Mouse (Mus musculus) neural tube, embryonic 13.5 days (tissue): ENCODE results near the gene Sema3e. TPM values are rescaled to one million over a fixed set of nuclear protein-coding genes. Genes with fewer than 3 reads are reported as not detected.

Source experiments
- ATAC-seq: fragments of 200-750 bp; cut with Nextera tagmentation; 2 replicates; pipeline ENCODE4 v1.8.0; 2017; ENCODE audit warnings: low read depth, mild to moderate bottlenecking, moderate TSS enrichment, moderate library complexity
- H3K27ac ChIP-seq: fragments of 300-500 bp; sonication (generic); replicated peaks from 2 replicates; pipeline ENCODE4 v1.5.1; 2015; ENCODE audit warnings: moderate library complexity, mild to moderate bottlenecking, inconsistent platforms
- H3K27me3 ChIP-seq: fragments of 300-500 bp; sonication (generic); 2 replicates; pipeline ENCODE4 v1.6.1; 2015; ENCODE audit warnings: mild to moderate bottlenecking, inconsistent platforms
- H3K36me3 ChIP-seq: fragments of 300-500 bp; sonication (generic); 2 replicates; pipeline ENCODE4 v1.6.1; 2015; ENCODE audit warnings: mild to moderate bottlenecking, inconsistent platforms
- H3K4me1 ChIP-seq: fragments of 300-500 bp; sonication (generic); replicated peaks from 2 replicates; pipeline ENCODE4 v1.6.1; 2015; ENCODE audit warnings: inconsistent platforms
- H3K4me2 ChIP-seq: fragments of 300-500 bp; sonication (generic); 2 replicates; pipeline ENCODE4 v1.6.1; 2015; ENCODE audit warnings: inconsistent platforms, mild to moderate bottlenecking, moderate library complexity
- H3K4me3 ChIP-seq: fragments of 300-500 bp; sonication (generic); 2 replicates; pipeline ENCODE4 v1.5.1; 2015; ENCODE audit warnings: mild to moderate bottlenecking, inconsistent platforms
- H3K9ac ChIP-seq: fragments of 300-500 bp; sonication (generic); 2 replicates; pipeline ENCODE4 v1.6.1; 2015; ENCODE audit warnings: moderate library complexity, mild to moderate bottlenecking, inconsistent platforms
- H3K9me3 ChIP-seq: fragments of 300-500 bp; sonication (generic); 2 replicates; pipeline ENCODE4 v1.6.1; 2016; ENCODE audit warnings: inconsistent platforms
- WGBS: fragments of 180-500 bp; shearing (Covaris S2); methylation state at CpG from one replicate; pipeline ENCODE4 v1.1.7; 2015; 5-methylcytosine and 5-hydroxymethylcytosine counted together
- polyA plus RNA-seq: library from polyadenylated mRNA; unstranded; fragments of >200 nt; fragmentation: Nextera tagmentation; extraction: Ambion mirVana; gene quantifications from 2 replicates; pipeline ENCODE4 v1.2.1, GENCODE M21; 2015

Sema3e gene
- polyA plus RNA-seq, 1 experiment from 2014 or later = 2.3 TPM

DNA sequence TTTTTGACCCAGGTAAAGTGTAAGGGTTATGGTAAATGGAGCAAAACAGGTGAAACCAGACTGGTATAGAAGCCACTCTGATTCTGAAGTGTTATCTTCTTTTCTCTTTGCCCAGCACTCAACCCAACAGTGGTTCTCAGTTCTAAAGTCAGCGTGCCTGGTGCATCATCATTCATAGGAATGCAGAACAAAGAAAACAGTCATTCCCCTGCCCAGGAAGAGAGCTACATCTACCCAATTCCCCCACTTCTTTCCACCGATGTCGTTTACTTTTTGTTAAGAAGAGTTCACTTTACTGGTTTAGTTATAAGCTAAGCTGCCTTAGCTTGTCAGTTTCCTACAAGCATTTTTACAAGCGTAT lies 65.5 kb downstream of the Sema3e start:
- Histone ChIP-seq H3K4me1 (peaks cover 6% of the 10 kb centered on the region), H3K36me3 (no peaks in the 10 kb centered on the region), H3K27me3 (no peaks in the 10 kb centered on the region), H3K9ac (no peak overlapping the region), H3K9me3 (no peaks in the 10 kb centered on the region), H3K4me3 (no peak overlapping the region), H3K4me2 (no peak overlapping the region), H3K27ac (no peak overlapping the region)
- ATAC-seq = no peak
- WGBS = 73% methylated on average over 4 of the region's 4 CpGs

DNA sequence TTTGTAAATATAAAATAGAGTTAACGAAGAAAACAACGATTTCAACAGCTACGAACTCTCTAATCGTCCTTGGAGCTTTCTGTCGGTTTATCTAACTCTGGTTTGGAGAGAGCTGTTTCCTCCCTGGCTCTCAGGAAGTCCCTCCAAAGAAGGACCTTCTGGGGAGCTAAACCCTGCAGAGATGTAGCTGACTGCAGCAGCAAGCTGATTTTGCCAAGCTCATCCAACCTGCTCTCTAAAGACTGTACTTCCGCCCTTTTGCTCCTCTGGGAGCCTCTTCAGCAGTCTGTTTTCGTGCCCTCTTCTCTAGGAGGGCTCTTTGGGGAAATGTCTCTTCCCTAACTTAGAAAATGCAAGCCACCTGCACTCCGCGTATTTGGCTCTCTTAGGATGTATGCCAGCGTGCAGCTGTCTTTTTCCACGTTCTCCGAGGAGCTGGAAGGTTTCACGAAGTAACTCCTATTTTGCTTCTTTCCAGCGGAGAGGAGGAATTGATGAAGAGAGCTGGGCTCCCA lies 67.2 kb downstream of the Sema3e start:
- WGBS = 49% methylated on average over 14 of the region's 14 CpGs
- peak overlapping the region; percentile 9 for H3K4me2 ChIP-seq
- H3K9me3 ChIP-seq = no peaks in the 10 kb centered on the region
- H3K4me1 ChIP-seq = peaks cover 6% of the 10 kb centered on the region
- no peak overlapping the region for H3K9ac ChIP-seq
- no peaks in the 10 kb centered on the region for H3K27me3 ChIP-seq
- no peaks in the 10 kb centered on the region for H3K36me3 ChIP-seq
- H3K27ac ChIP-seq = no peak overlapping the region
- ATAC-seq = no peak
- no peak overlapping the region for H3K4me3 ChIP-seq

DNA sequence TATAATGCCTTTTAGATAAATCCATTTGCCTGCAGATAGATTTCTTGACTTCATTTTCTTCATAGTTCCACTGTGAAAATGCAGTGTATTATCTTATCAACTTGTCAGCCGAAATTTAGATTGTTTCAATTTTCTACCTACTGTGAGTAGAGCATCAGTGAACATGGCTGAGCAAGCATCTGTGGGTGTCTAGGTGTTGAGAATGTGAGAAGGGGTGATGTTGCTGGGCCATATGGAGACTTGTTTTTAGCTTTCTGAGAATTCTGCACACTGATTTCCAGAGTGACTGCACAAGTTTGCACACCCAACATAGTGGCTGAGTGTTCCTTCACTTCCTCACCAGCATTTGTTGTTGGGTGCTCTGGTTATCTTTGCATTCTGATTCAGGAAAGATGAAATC lies 71.1 kb downstream of the Sema3e start:
- no peak for ATAC-seq
- WGBS = 94% methylated on average over 1 of the region's 1 CpGs
- Histone ChIP-seq H3K27ac (no peak overlapping the region), H3K4me2 (no peak overlapping the region), H3K9ac (no peak overlapping the region), H3K4me1 (peaks cover 6% of the 10 kb centered on the region), H3K36me3 (no peaks in the 10 kb centered on the region), H3K9me3 (no peaks in the 10 kb centered on the region), H3K4me3 (no peak overlapping the region), H3K27me3 (no peaks in the 10 kb centered on the region)

DNA sequence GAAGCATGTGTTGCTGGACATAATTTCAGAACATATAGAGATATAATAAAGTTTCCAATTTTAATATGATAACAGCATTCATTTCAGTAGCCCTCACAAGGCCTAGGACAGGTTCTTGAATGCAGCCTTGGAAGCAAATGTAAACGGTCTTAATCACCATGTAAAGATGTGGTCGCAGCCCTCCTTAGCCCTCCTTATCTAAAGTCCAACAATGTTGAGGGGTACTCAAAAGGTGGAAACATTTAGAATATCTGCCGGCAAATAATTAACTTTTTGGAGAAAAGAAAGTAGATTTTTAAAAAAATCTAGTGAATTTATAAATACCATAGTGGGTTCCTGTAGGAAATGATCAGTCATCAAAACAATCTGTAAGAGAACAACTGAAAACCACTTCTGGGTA lies 73.6 kb downstream of the Sema3e start:
- Histone ChIP-seq H3K4me2 (no peak overlapping the region), H3K27me3 (no peaks in the 10 kb centered on the region), H3K27ac (no peak overlapping the region), H3K36me3 (no peaks in the 10 kb centered on the region), H3K4me3 (no peak overlapping the region), H3K9me3 (no peaks in the 10 kb centered on the region), H3K4me1 (no peaks in the 10 kb centered on the region), H3K9ac (no peak overlapping the region)
- 95% methylated on average over 3 of the region's 3 CpGs for WGBS
- no peak for ATAC-seq

DNA sequence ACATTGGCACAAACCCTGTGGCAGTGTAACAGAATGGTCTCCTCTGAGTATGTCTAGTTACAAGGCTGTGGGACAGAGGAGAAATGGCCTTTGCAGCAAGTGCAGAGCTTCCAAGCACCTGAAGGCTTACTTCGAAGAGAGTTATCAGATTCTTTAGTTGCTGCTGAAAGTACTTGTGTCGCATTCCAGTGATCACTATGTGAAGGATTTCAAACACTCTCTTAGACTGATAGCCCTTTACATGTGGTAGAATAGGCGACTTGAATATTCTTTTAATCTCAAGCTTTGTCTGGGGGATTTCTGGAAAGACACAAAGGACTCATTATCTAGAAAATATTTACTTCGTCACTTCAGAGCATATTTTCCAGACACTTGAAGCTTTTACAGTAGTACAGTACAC lies 82.3 kb downstream of the Sema3e start:
- no peaks in the 10 kb centered on the region for H3K36me3 ChIP-seq
- no peaks in the 10 kb centered on the region for H3K4me1 ChIP-seq
- WGBS = 77% methylated on average over 4 of the region's 4 CpGs
- no peaks in the 10 kb centered on the region for H3K27me3 ChIP-seq
- no peak for ATAC-seq
- no peak overlapping the region for H3K9ac ChIP-seq
- no peak overlapping the region for H3K4me3 ChIP-seq
- no peak overlapping the region for H3K4me2 ChIP-seq
- no peaks in the 10 kb centered on the region for H3K9me3 ChIP-seq
- no peak overlapping the region for H3K27ac ChIP-seq

DNA sequence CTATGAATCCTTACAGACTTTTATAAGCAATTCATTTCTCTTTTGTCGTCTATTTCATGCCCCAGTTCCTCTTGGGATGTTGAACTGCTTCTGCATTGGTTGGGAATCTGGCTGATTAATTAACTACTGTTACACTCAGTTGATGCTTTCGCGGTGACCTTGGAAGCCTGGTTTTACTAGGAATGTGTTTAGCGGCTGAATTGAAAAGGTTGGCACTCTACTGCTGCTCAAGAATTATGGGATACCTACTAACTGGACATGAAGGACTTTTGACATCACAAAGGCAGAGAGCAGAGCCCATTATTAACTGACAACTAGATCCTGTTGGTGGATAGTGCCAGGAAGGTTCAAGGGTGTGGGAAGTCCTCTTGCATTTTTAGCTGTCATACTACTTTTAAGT lies 83.9 kb downstream of the Sema3e start:
- Histone ChIP-seq H3K9me3 (no peaks in the 10 kb centered on the region), H3K36me3 (no peaks in the 10 kb centered on the region), H3K9ac (no peak overlapping the region), H3K27me3 (no peaks in the 10 kb centered on the region), H3K4me2 (no peak overlapping the region), H3K27ac (no peak overlapping the region), H3K4me3 (no peak overlapping the region), H3K4me1 (no peaks in the 10 kb centered on the region)
- 83% methylated on average over 4 of the region's 4 CpGs for WGBS
- no peak for ATAC-seq

DNA sequence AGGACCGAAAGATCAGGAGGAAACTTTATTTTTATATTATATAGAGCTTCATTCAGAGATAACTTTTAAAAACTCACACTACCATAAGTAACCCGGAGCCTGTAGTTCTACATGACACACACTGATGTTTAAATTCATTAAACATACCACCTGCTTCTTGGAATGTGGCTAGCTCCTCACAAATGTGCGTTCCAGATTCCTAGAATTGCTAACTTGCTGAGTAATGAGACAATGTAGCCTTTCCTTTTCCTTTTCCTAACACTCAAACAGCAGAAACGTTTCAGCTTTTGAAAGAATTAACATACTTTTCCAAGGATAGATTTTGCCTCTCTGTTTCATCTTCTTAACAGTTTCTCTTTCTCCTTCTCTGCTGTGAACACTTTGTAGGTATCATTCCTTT lies 86.3 kb downstream of the Sema3e start:
- Histone ChIP-seq H3K27me3 (no peaks in the 10 kb centered on the region), H3K36me3 (no peaks in the 10 kb centered on the region), H3K4me1 (no peaks in the 10 kb centered on the region), H3K4me3 (no peak overlapping the region), H3K4me2 (no peak overlapping the region), H3K9ac (no peak overlapping the region), H3K9me3 (no peaks in the 10 kb centered on the region), H3K27ac (no peak overlapping the region)
- 82% methylated on average over 4 of the region's 4 CpGs for WGBS
- ATAC-seq = no peak

DNA sequence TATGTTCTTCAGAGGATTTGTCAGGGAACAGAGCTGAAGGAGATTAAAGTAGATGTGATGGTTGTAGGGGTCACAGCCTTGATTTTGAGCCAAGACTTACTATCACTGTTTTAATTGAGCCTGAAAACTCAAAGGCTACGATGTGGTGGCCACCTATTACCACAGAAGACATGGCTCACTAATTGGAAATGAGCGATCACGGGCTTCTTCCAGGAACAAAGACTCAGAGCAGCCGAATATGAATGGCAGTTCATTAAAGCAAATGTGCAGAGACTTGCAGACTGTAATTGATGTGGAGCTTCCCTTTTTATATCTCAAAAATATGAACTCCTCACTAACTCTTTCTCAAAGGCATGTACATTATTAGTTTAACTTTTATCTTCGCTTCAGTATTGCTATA lies 96.8 kb downstream of the Sema3e start:
- Histone ChIP-seq H3K36me3 (no peaks in the 10 kb centered on the region), H3K4me1 (no peaks in the 10 kb centered on the region), H3K9me3 (no peaks in the 10 kb centered on the region), H3K9ac (no peak overlapping the region), H3K4me2 (no peak overlapping the region), H3K27me3 (no peaks in the 10 kb centered on the region), H3K4me3 (no peak overlapping the region), H3K27ac (no peak overlapping the region)
- WGBS = 79% methylated on average over 5 of the region's 5 CpGs
- no peak for ATAC-seq

DNA sequence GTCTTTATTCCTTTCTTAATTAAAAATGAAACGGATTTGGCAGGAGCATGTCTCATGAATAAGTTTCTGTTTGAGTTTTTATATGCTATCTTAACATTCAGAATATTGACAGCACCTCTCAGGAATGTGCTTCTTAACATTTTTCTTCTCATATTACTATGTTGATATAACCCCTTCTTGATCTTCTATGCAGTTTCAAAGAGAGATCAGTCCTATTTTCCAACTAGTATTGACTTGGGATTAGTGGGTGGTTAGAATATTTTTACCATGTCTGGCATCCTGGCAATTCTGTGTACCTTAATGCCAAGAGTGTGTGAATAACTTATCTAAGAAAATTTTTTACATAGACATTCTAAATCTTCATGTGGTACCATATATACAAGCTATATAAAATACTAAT lies 101.5 kb downstream of the Sema3e start:
- H3K9me3 ChIP-seq = no peaks in the 10 kb centered on the region
- no peaks in the 10 kb centered on the region for H3K4me1 ChIP-seq
- H3K9ac ChIP-seq = no peak overlapping the region
- H3K4me3 ChIP-seq = no peak overlapping the region
- WGBS = 69% methylated on average over 1 of the region's 1 CpGs
- H3K4me2 ChIP-seq = no peak overlapping the region
- ATAC-seq = no peak
- no peak overlapping the region for H3K27ac ChIP-seq
- H3K27me3 ChIP-seq = no peaks in the 10 kb centered on the region
- no peaks in the 10 kb centered on the region for H3K36me3 ChIP-seq

DNA sequence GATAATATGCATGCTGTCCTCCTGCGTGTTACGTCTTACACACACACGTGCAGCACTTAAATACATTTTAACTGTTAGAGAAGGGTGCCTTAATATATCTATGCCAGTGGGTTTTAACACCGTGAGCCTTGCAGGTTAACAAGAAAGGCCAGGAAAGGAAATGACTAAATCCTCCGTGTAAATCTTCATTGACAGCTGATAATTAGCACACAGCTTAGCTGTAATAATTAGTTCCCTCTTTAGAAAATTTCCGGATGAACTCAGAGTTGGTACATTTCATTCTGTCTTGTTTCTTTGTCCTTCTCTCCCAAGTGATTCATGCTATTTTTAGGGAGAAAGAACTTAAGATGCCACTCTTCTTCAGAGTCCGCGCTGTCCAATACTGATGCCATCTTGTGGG lies 110.9 kb downstream of the Sema3e start:
- Histone ChIP-seq H3K9ac (no peak overlapping the region), H3K4me1 (no peaks in the 10 kb centered on the region), H3K4me3 (no peak overlapping the region), H3K4me2 (no peak overlapping the region), H3K36me3 (no peaks in the 10 kb centered on the region), H3K27ac (no peak overlapping the region), H3K9me3 (no peaks in the 10 kb centered on the region), H3K27me3 (no peaks in the 10 kb centered on the region)
- 78% methylated on average over 8 of the region's 8 CpGs for whole genome bisulfite sequencing
- no peak for ATAC-seq

DNA sequence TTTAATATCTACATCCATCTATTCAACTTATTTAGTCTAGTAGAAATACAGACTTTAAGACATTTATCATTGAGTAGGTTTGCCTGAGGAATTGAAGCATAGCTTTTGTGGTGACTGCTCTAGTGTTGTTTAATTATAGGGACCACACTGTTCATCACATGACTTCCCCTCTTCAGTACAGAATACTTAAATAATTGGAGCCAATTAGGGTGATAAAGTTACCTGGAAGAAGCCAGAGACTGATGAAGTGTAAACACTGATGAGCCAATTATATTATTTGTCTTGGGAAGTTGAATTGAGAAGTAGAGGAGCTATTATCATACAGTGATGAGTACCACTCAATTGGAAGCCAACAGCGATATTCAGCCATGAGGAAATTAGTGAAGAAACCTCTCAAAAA lies 113.6 kb downstream of the Sema3e start:
- Histone ChIP-seq H3K4me3 (no peak overlapping the region), H3K9ac (no peak overlapping the region), H3K4me1 (no peaks in the 10 kb centered on the region), H3K4me2 (no peak overlapping the region), H3K9me3 (no peaks in the 10 kb centered on the region), H3K27ac (no peak overlapping the region), H3K36me3 (no peaks in the 10 kb centered on the region), H3K27me3 (no peaks in the 10 kb centered on the region)
- no peak for ATAC-seq
- 96% methylated on average over 1 of the region's 1 CpGs for WGBS

DNA sequence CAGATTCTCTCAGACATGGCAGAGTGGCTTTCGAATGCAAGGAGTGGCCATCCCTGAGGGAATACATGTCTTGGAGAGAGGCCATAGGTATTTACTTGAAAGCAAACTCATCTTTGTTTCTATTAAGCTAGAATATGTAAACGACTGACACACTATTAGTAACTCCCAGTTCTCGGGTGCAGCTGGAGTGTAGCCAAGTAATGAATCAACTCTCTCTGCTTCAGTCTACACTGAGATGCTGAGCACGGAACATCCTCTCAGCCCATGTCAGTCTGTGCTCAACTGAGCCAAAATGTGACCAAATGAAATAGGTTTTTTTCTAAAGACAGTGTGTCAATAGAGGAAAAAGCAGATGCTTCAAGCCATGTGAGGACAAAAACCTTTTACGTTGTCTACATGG lies 137.5 kb downstream of the Sema3e start:
- WGBS = 51% methylated on average over 5 of the region's 5 CpGs
- Histone ChIP-seq H3K9me3 (no peaks in the 10 kb centered on the region), H3K4me3 (no peak overlapping the region), H3K36me3 (no peaks in the 10 kb centered on the region), H3K4me2 (no peak overlapping the region), H3K27ac (no peak overlapping the region), H3K4me1 (peaks cover 7% of the 10 kb centered on the region; the same call in 1 of the 2 replicates), H3K9ac (no peak overlapping the region), H3K27me3 (no peaks in the 10 kb centered on the region)
- ATAC-seq = peak; percentile 56; the same call in 1 of the 2 replicates

DNA sequence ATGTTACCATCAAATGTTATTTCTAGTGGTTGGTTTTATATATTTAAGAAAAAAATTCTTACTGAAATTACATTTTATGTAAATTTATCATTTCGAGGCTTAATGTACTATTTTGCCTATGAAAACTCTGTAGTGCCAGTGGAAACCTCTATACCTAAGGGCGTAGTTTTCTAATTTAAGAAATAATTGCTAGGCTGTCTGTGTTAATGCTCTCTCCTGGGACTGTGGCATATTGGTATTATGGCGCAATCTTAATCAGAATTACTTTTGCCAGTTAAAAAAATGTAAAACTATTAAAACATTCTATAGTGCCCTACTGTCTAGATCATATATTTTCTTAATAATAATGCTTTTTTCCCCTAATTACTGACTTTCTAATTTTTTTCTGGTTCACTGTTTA lies 138.2 kb downstream of the Sema3e start:
- ATAC-seq = peak; percentile 71
- 65% methylated on average over 3 of the region's 3 CpGs for WGBS
- no peak overlapping the region for H3K9ac ChIP-seq
- no peak overlapping the region for H3K4me3 ChIP-seq
- H3K27ac ChIP-seq = no peak overlapping the region
- peaks cover 7% of the 10 kb centered on the region; the same call in 1 of the 2 replicates for H3K4me1 ChIP-seq
- H3K36me3 ChIP-seq = no peaks in the 10 kb centered on the region
- no peaks in the 10 kb centered on the region for H3K27me3 ChIP-seq
- no peaks in the 10 kb centered on the region for H3K9me3 ChIP-seq
- H3K4me2 ChIP-seq = no peak overlapping the region
